Mouse (Mus musculus) small intestine, adult 2 months (tissue): ENCODE data around the gene Ccdc169.

Experiments
- CTCF ChIP-seq: fragments of 200-500 bp; IDR thresholded peaks from 2 replicates; pipeline ENCODE4 v1.5.1; 2012; ENCODE audit warnings: low read depth, mild to moderate bottlenecking, control low read depth, inconsistent platforms, low read length, moderate library complexity, mixed read lengths; ENCODE audit not compliant: insufficient replicate concordance, insufficient read length; ENCODE audit errors: extremely low read depth
- POLR2A ChIP-seq: fragments of 200-500 bp; IDR thresholded peaks from 2 replicates; pipeline ENCODE4 v1.6.1; 2012; ENCODE audit warnings: low read depth, mild to moderate bottlenecking, control low read depth, inconsistent platforms, low read length, moderate library complexity

DNA sequence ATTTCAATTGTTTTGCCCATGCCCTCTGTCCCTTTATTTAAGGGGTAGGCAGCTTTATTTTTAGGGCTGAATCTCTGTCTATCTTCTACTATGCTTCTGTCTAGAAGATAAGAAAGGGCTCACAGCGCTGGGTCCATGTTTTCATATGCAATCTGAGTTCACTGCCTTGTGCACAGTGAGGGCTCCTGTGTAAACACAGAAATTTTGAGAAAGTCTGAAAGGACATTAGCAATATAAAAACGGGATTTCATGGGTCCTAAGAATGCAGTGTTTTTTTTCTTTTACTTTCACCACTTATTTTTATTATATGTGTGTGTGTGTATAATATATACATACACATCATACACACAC, 40.5 kb upstream of the Ccdc169 start:
- no peak for TF ChIP-seq CTCF
- TF ChIP-seq POLR2A, result no peak
